Mouse (Mus musculus) limb, embryonic 11.5 days (tissue): ENCODE measurements at regions not wholly inside any gene's neighbourhood (a gene's known extent, or its start where the extent isn't known, plus 50 kb on each side); places are given as distances from the start of the nearest gene placed in this dataset.

Experiments used
- ATAC-seq: fragments of 200-750 bp; cut with Nextera tagmentation; 2 replicates; pipeline ENCODE4 v1.8.0; 2017; ENCODE audit warnings: low read depth; ENCODE audit not compliant: insufficient number of reproducible peaks, low FRiP score, low TSS enrichment
- DNase-seq: peaks from one replicate; pipeline ENCODE4 v3.0.0-alpha.2; 2015; ENCODE audit warnings: low spot score
- H3K27ac ChIP-seq: fragments of 300-500 bp; sonication (generic); replicated peaks from 2 replicates; pipeline ENCODE4 v1.5.1; 2014; ENCODE audit warnings: low read depth, mild to moderate bottlenecking, low read length
- H3K27me3 ChIP-seq: fragments of 300-500 bp; sonication (generic); 2 replicates; pipeline ENCODE4 v1.6.1; 2014; ENCODE audit warnings: mild to moderate bottlenecking, low read length, mixed read lengths; ENCODE audit not compliant: control insufficient read depth, insufficient read depth
- H3K36me3 ChIP-seq: fragments of 300-500 bp; sonication (generic); 2 replicates; pipeline ENCODE4 v1.6.1; 2014; ENCODE audit warnings: mild to moderate bottlenecking, low read length, moderate library complexity, mixed read lengths; ENCODE audit not compliant: control insufficient read depth, insufficient read depth
- H3K4me1 ChIP-seq: fragments of 300-500 bp; sonication (generic); 2 replicates; pipeline ENCODE4 v1.6.1; 2014; ENCODE audit warnings: low read length, mixed read lengths; ENCODE audit not compliant: control insufficient read depth, insufficient read depth
- H3K4me2 ChIP-seq: fragments of 300-500 bp; sonication (generic); 2 replicates; pipeline ENCODE4 v1.6.1; 2014; ENCODE audit warnings: low read depth, mild to moderate bottlenecking, moderate library complexity; ENCODE audit not compliant: severe bottlenecking
- H3K4me3 ChIP-seq: fragments of 300-500 bp; sonication (generic); 2 replicates; pipeline ENCODE4 v1.5.1; 2014; ENCODE audit warnings: low read depth, low read length
- H3K9ac ChIP-seq: fragments of 300-500 bp; sonication (generic); 2 replicates; pipeline ENCODE4 v1.6.1; 2014; ENCODE audit warnings: mild to moderate bottlenecking, low read length
- H3K9me3 ChIP-seq: fragments of 300-500 bp; sonication (generic); 2 replicates; pipeline ENCODE4 v1.6.1; 2016; ENCODE audit warnings: low read length; ENCODE audit not compliant: control insufficient read depth
- WGBS: fragments of 180-500 bp; shearing (Covaris S2); extraction: QIAGEN DNeasy Blood & Tissue Kit; methylation state at CpG from one replicate; pipeline ENCODE4 v1.1.7; 2014; 5-methylcytosine and 5-hydroxymethylcytosine counted together

- Histone ChIP-seq H3K4me3 (no peak overlapping the region), H3K4me1 (no peaks in the 10 kb centered on the region), H3K9me3 (no peaks in the 10 kb centered on the region), H3K4me2 (no peak overlapping the region), H3K27me3 (no peaks in the 10 kb centered on the region), H3K36me3 (no peaks in the 10 kb centered on the region), H3K27ac (no peak overlapping the region), H3K9ac (no peak overlapping the region)
- DNase-seq (no peak), ATAC-seq (no peak)
- 86% methylated on average over 5 of the region's 5 CpGs for WGBS
Measured at GRCm38 (mm10) chr2:137375346-137375745, 258.9 kb upstream of the Jag1 start.

DNA sequence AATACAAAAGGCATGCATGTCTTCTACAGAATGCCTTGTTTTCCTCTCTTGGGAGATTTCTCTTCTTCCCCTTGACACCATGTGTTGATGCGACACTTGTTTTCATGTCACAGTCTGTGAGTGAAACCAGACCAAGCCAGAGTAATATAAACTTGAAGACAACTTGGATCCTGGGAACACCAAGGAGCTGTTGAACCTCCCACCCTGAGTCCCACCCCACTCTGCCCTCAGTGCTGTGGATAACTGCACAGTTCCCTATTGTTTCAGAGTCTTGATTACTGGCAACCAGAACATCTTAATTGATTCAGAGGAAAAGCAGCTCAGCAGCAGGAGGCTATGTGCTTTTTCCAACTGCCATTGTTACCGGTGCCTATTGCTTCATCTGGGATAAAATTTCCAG lies 254.6 kb upstream of the Jag1 start:
- DNase-seq (no peak), ATAC-seq (no peak)
- Histone ChIP-seq H3K36me3 (no peaks in the 10 kb centered on the region), H3K27ac (no peak overlapping the region), H3K4me1 (no peaks in the 10 kb centered on the region), H3K9me3 (no peaks in the 10 kb centered on the region), H3K4me3 (no peak overlapping the region), H3K4me2 (no peak overlapping the region), H3K9ac (no peak overlapping the region), H3K27me3 (no peaks in the 10 kb centered on the region)
- WGBS: 85% methylated on average over 2 of the region's 2 CpGs

GRCm38 (mm10) chr2:137363006-137363405 lies 246.6 kb upstream of the Jag1 start:
- Histone ChIP-seq H3K4me3 (no peak overlapping the region), H3K27ac (no peak overlapping the region), H3K36me3 (no peaks in the 10 kb centered on the region), H3K27me3 (no peaks in the 10 kb centered on the region), H3K9ac (no peak overlapping the region), H3K4me2 (no peak overlapping the region), H3K9me3 (no peaks in the 10 kb centered on the region), H3K4me1 (no peaks in the 10 kb centered on the region)
- 92% methylated on average over 2 of the region's 2 CpGs for WGBS
- no peak for DNase-seq
- ATAC-seq: no peak

DNA sequence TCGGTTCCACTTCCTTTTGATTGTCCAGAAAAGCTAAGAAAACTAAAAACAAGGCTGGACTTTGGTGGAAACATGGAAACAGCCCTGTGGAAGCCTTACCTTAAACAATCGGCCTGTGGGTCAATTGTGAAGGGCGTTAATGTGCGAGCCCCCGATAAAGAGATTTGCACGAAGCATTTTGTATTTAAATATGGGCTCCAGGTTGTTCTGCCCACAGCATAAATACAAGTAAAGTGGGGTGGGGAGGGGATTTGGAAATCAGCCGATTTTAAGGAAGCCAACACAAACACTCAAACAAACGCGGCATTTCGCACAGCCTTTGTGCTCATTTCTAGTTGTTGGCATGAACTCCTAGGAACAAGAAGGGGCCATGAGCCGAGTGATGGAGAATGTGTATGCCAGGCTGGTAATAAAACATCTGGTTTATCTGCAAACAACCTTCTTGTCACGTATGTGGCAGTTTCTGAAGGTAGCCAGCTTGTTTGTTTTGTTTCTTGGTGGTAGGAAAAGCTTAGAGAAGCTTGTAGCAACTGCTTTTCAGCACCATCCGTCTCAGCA lies 240.8 kb upstream of the Jag1 start:
- Histone ChIP-seq H3K4me3 (no peak overlapping the region), H3K27ac (no peak overlapping the region), H3K4me1 (no peaks in the 10 kb centered on the region), H3K27me3 (no peaks in the 10 kb centered on the region), H3K9me3 (no peaks in the 10 kb centered on the region), H3K4me2 (no peak overlapping the region), H3K9ac (no peak overlapping the region), H3K36me3 (no peaks in the 10 kb centered on the region)
- WGBS: 78% methylated on average over 13 of the region's 13 CpGs
- ATAC-seq: no peak
- DNase-seq: no peak

- H3K4me2 ChIP-seq: no peak overlapping the region
- no peaks in the 10 kb centered on the region for H3K27me3 ChIP-seq
- no peaks in the 10 kb centered on the region for H3K4me1 ChIP-seq
- H3K9ac ChIP-seq: no peak overlapping the region
- WGBS: 30% methylated on average over 2 of the region's 2 CpGs
- H3K36me3 ChIP-seq: no peaks in the 10 kb centered on the region
- H3K9me3 ChIP-seq: no peaks in the 10 kb centered on the region
- H3K4me3 ChIP-seq: no peak overlapping the region
- ATAC-seq: no peak
- no peak overlapping the region for H3K27ac ChIP-seq
- no peak for DNase-seq
Measured at GRCm38 (mm10) chr2:137343736-137344135, 227.3 kb upstream of the Jag1 start.

- Histone ChIP-seq H3K4me2 (no peak overlapping the region), H3K27me3 (no peaks in the 10 kb centered on the region), H3K9me3 (no peaks in the 10 kb centered on the region), H3K36me3 (no peaks in the 10 kb centered on the region), H3K4me1 (no peaks in the 10 kb centered on the region), H3K9ac (no peak overlapping the region), H3K27ac (no peak overlapping the region), H3K4me3 (no peak overlapping the region)
- 92% methylated on average over 8 of the region's 8 CpGs for WGBS
- no peak for DNase-seq
- ATAC-seq: no peak
Measured at GRCm38 (mm10) chr2:137329995-137330394, 213.6 kb upstream of the Jag1 start.

- no peak overlapping the region for H3K9ac ChIP-seq
- no peak overlapping the region for H3K27ac ChIP-seq
- no peak overlapping the region for H3K4me2 ChIP-seq
- no peaks in the 10 kb centered on the region for H3K27me3 ChIP-seq
- ATAC-seq (no peak), DNase-seq (no peak)
- no peaks in the 10 kb centered on the region for H3K4me1 ChIP-seq
- H3K4me3 ChIP-seq: no peak overlapping the region
- no peaks in the 10 kb centered on the region for H3K9me3 ChIP-seq
- no peaks in the 10 kb centered on the region for H3K36me3 ChIP-seq
- 71% methylated on average over 5 of the region's 5 CpGs for whole genome bisulfite sequencing
Measured at GRCm38 (mm10) chr2:137323445-137323844, 207.0 kb upstream of the Jag1 start.

GRCm38 (mm10) chr2:137310511-137310910 lies 194.1 kb upstream of the Jag1 start:
- 92% methylated on average over 4 of the region's 4 CpGs for WGBS
- Histone ChIP-seq H3K27ac (no peak overlapping the region), H3K36me3 (no peaks in the 10 kb centered on the region), H3K4me2 (no peak overlapping the region), H3K4me3 (no peak overlapping the region), H3K9me3 (no peaks in the 10 kb centered on the region), H3K27me3 (no peaks in the 10 kb centered on the region), H3K4me1 (no peaks in the 10 kb centered on the region), H3K9ac (no peak overlapping the region)
- ATAC-seq (no peak), DNase-seq (no peak)

- no peak overlapping the region for H3K9ac ChIP-seq
Measured at GRCm38 (mm10) chr2:137308116-137308515, 191.7 kb upstream of the Jag1 start.

More at GRCm38 (mm10) chr2:137308116-137308515, 191.7 kb upstream of the Jag1 start:
- Histone ChIP-seq H3K4me2 (no peak overlapping the region), H3K27ac (no peak overlapping the region), H3K9me3 (no peaks in the 10 kb centered on the region), H3K4me1 (no peaks in the 10 kb centered on the region), H3K36me3 (no peaks in the 10 kb centered on the region), H3K27me3 (no peaks in the 10 kb centered on the region), H3K4me3 (no peak overlapping the region)
- DNase-seq: peak; percentile 23
- no peak for ATAC-seq
- 30% methylated on average over 9 of the region's 9 CpGs for WGBS
